Mouse (Mus musculus): ENCODE measurements around the gene Atp6v0d1. TPM values are rescaled to one million over a fixed set of nuclear protein-coding genes. Genes with fewer than 3 reads are reported as not detected.
A peak's percentile ranks its signal among the peaks of the same experiment; 100 is the strongest.

Atp6v0d1 gene
- total and polyA plus RNA-seq, 3 experiments, result 51.1 to 83.8 TPM; not detected in 1

DNA sequence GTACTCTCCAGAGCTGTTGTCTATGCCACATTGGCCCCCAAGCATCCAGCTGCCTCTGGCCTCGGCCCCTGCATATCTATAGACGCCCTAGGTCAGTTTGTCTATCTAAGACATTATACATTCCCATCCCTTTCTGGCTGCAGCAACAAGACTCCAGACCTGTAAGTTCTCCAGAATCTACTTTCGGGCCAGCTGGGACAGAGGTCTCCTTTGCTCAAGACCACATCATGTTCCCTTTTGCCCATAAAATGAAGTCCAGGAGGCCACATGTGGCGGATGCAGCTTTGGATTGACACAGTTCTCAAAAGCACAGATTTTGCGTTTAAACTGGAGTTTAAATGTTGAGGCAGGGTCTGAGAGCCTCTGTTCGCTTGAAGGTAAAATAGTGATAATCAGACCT is 51.7 kb downstream of the Atp6v0d1 start:
- no peaks in the 10 kb centered on the region for H3K79me2 ChIP-seq (ENCODE audit: control insufficient read depth, insufficient read depth, low read length, poor library complexity)
- H3K4me3 ChIP-seq (ENCODE audit: control insufficient read depth in 1 of 2, insufficient read depth in 1 of 2, low read depth in 2 of 2, low read length in 2 of 2), result no peak overlapping the region
- H3K4me1 ChIP-seq (ENCODE audit: control insufficient read depth in 1 of 2, insufficient read depth in 2 of 2, low read length in 2 of 2), result peaks cover 7 to 17% of the 10 kb centered on the region in 2 experiments
- no peak for DNase-seq (ENCODE audit: low read depth, low spot score)
- H3K9me3 ChIP-seq (replicated peaks; ENCODE audit: insufficient read depth, low read length), result no peaks in the 10 kb centered on the region
- peaks cover 0 to 5% of the 10 kb centered on the region in 2 experiments; a peak in 2 of 4 replicates for H3K36me3 ChIP-seq (ENCODE audit: control insufficient read depth in 1 of 2, insufficient read depth in 2 of 2, low read length in 2 of 2)
- TF ChIP-seq RAD21 (IDR thresholded peaks at IDR 0.05; ENCODE audit: low read depth, low read length), result no peak
- no peak for TF ChIP-seq USF1 (IDR thresholded peaks at IDR 0.05; ENCODE audit: low read depth, low read length)
- TF ChIP-seq HCFC1 (IDR thresholded peaks at IDR 0.05; ENCODE audit: low read depth, low read length), result no peak
- no peak for TF ChIP-seq EP300 (IDR thresholded peaks at IDR 0.05; ENCODE audit: low read depth in 1 of 2, low read length in 2 of 2)
- TF ChIP-seq MAZ (IDR thresholded peaks at IDR 0.05; ENCODE audit: low read depth, low read length), result no peak
- TF ChIP-seq TAL1 (IDR thresholded peaks at IDR 0.05; ENCODE audit: low read length), result no peak
- TF ChIP-seq CHD1 (IDR thresholded peaks at IDR 0.05; ENCODE audit: low read depth, low read length), result no peak
- no peaks in the 10 kb centered on the region for H3K27me3 ChIP-seq (ENCODE audit: control insufficient read depth in 1 of 2, insufficient read depth in 2 of 2, low read length in 2 of 2)
- no peak overlapping the region for H3K9ac ChIP-seq (ENCODE audit: control insufficient read depth, low read depth, low read length, poor library complexity, severe bottlenecking)
- H3K27ac ChIP-seq (ENCODE audit: control insufficient read depth, low read depth, low read length), result no peak overlapping the region

DNA sequence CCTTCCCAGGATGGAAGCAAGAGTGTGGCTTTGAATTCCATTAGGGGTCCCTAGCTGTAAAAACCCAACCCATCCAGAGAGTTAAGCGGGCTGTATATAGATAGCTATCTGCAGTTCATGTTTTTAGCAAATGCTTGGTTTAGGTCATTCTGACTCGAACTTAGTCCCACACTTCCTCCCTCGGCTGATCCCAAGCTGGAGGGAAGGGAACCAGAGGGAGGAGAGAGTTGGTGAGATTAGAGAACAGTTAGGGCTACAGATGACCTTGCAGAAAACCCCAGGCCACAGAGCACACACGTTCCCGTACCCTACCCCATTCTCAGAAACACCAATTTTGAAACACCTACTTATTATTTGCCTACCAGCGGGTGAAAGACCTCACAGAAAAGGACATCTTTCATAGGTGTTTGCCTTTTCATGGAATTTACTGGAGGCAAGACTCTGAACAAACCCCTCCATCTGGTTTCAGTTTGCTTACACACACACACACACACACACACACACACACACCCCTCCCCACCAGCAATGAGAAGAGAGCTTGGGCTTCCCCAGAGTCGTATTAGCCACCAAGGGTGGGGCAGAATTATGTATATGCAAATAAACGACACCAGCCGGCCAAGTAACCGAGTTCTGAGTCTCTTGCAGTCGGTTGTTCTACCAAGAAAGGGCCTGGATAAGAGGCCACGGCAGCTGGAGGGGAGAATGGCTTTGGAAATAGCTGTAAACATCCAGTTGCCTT is 55.7 kb downstream of the Atp6v0d1 start:
- TF ChIP-seq MAFK (IDR thresholded peaks at IDR 0.05; ENCODE audit: borderline replicate concordance, low read depth, low read length) (no peak), ZMIZ1 (IDR thresholded peaks at IDR 0.05; ENCODE audit: low read depth, low read length) (0 out of 2 replicates have a peak, but pooled peaks have one; percentile 22), GATA1 (IDR thresholded peaks at IDR 0.05; ENCODE audit: low read depth, low read length) (peak; percentile 22; the same call in 1 of the 2 replicates), KAT2A (conservative IDR thresholded peaks at IDR 0.05; ENCODE audit: low read depth, low read length) (no peak), MAZ (IDR thresholded peaks at IDR 0.05; ENCODE audit: low read depth, low read length) (peak; percentile 78)
- H3K4me3 ChIP-seq (ENCODE audit: control insufficient read depth in 1 of 2, insufficient read depth in 1 of 2, low read depth in 2 of 2, low read length in 2 of 2), result peak overlapping the region; percentile 52 to 57
- peak; percentile 63 for DNase-seq (ENCODE audit: low read depth, low spot score)
- H3K36me3 ChIP-seq (ENCODE audit: control insufficient read depth in 1 of 2, insufficient read depth in 2 of 2, low read length in 2 of 2), result peaks cover 0 to 2% of the 10 kb centered on the region in 2 experiments; a peak in 2 of 4 replicates
- H3K9me3 ChIP-seq (replicated peaks; ENCODE audit: insufficient read depth, low read length), result no peaks in the 10 kb centered on the region
- no peaks in the 10 kb centered on the region for H3K79me2 ChIP-seq (ENCODE audit: control insufficient read depth, insufficient read depth, low read length, poor library complexity)
- H3K27ac ChIP-seq (ENCODE audit: control insufficient read depth, low read depth, low read length), result peak overlapping the region; percentile 41
- no peaks in the 10 kb centered on the region for H3K27me3 ChIP-seq (ENCODE audit: control insufficient read depth in 1 of 2, insufficient read depth in 2 of 2, low read length in 2 of 2)
- peaks cover 4 to 8% of the 10 kb centered on the region in 2 experiments for H3K4me1 ChIP-seq (ENCODE audit: control insufficient read depth in 1 of 2, insufficient read depth in 2 of 2, low read length in 2 of 2)
- H3K9ac ChIP-seq (ENCODE audit: control insufficient read depth, low read depth, low read length, poor library complexity, severe bottlenecking), result peak overlapping the region; percentile 62

DNA sequence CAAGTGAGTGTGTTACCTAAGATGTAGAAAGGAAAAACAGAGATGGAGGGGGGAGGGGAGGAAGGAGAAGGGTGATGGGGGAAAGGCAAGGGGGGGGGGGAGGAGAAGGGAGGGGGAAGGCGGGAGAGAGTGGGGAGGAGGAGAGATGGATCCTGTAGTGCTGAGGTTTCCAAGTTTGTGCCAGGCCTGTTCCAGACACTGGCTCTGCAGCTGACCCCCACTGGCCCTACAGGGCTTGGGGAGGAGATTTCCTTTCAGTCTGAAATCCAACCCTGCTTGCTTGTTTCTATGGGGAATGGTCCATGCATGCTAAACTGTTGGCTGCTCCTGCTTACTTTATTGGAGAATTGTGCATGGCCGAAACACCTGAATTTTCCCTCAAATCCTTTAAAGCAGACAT is 57.1 kb downstream of the Atp6v0d1 start:
- Histone ChIP-seq H3K9me3 (replicated peaks; ENCODE audit: insufficient read depth, low read length) (no peaks in the 10 kb centered on the region), H3K4me1 (ENCODE audit: control insufficient read depth in 1 of 2, insufficient read depth in 2 of 2, low read length in 2 of 2) (peaks cover 4 to 8% of the 10 kb centered on the region in 2 experiments), H3K36me3 (ENCODE audit: control insufficient read depth in 1 of 2, insufficient read depth in 2 of 2, low read length in 2 of 2) (peaks cover 0 to 2% of the 10 kb centered on the region in 2 experiments; a peak in 2 of 4 replicates), H3K27ac (ENCODE audit: control insufficient read depth, low read depth, low read length) (no peak overlapping the region), H3K27me3 (ENCODE audit: control insufficient read depth in 1 of 2, insufficient read depth in 2 of 2, low read length in 2 of 2) (no peaks in the 10 kb centered on the region), H3K79me2 (ENCODE audit: control insufficient read depth, insufficient read depth, low read length, poor library complexity) (no peaks in the 10 kb centered on the region), H3K4me3 (ENCODE audit: control insufficient read depth in 1 of 2, insufficient read depth in 1 of 2, low read depth in 2 of 2, low read length in 2 of 2) (no peak overlapping the region), H3K9ac (ENCODE audit: control insufficient read depth, low read depth, low read length, poor library complexity, severe bottlenecking) (no peak overlapping the region)
- no peak for DNase-seq (ENCODE audit: low read depth, low spot score)
- TF ChIP-seq CHD2 (IDR thresholded peaks at IDR 0.05; ENCODE audit: low read length) (no peak), ZNF384 (IDR thresholded peaks at IDR 0.05; ENCODE audit: low read depth, low read length) (no peak), MEF2A (IDR thresholded peaks at IDR 0.05; ENCODE audit: extremely low read depth, insufficient replicate concordance, low read depth, low read length, poor library complexity, severe bottlenecking) (no peak), JUND (IDR thresholded peaks at IDR 0.05; ENCODE audit: low read depth, low read length) (no peak), SMC3 (IDR thresholded peaks at IDR 0.05; ENCODE audit: low read depth, low read length) (no peak), MAX (IDR thresholded peaks at IDR 0.05; ENCODE audit: low read length) (no peak), EP300 (IDR thresholded peaks at IDR 0.05; ENCODE audit: low read depth in 1 of 2, low read length in 2 of 2) (no peak), USF2 (IDR thresholded peaks at IDR 0.05; ENCODE audit: borderline replicate concordance in 1 of 2, insufficient read depth in 1 of 2, low read depth in 1 of 2, low read length in 2 of 2) (no peak), CTCF (IDR thresholded peaks at IDR 0.05 in 2 of 3, conservative IDR thresholded peaks at IDR 0.05 in 1 of 3; ENCODE audit: control insufficient read depth in 1 of 3, insufficient read depth in 1 of 3, low read depth in 2 of 3, low read length in 3 of 3, poor library complexity in 1 of 3, severe bottlenecking in 1 of 3) (no peak), KAT2A (conservative IDR thresholded peaks at IDR 0.05; ENCODE audit: low read depth, low read length) (no peak), TCF12 (IDR thresholded peaks at IDR 0.05; ENCODE audit: low read depth, low read length) (no peak), MYB (IDR thresholded peaks at IDR 0.05; ENCODE audit: low read depth, low read length) (no peak), MAFK (IDR thresholded peaks at IDR 0.05; ENCODE audit: borderline replicate concordance, low read depth, low read length) (no peak), ZMIZ1 (IDR thresholded peaks at IDR 0.05; ENCODE audit: low read depth, low read length) (no peak), NRF1 (IDR thresholded peaks at IDR 0.05; ENCODE audit: insufficient read depth, low read depth, low read length, poor library complexity, severe bottlenecking) (no peak), ZC3H11A (IDR thresholded peaks at IDR 0.05; ENCODE audit: low read depth, low read length) (no peak), RAD21 (IDR thresholded peaks at IDR 0.05; ENCODE audit: low read depth, low read length) (no peak)

Data from MEL (cell line).